Mouse (Mus musculus): ENCODE measurements around the gene Tmem38b. TPM values are rescaled to one million over a fixed set of nuclear protein-coding genes. Genes with fewer than 3 reads are reported as not detected.
A peak's percentile ranks its signal among the peaks of the same experiment; 100 is the strongest.

The Tmem38b gene
- polyA plus RNA-seq, 1 experiment: 9.2 TPM

DNA sequence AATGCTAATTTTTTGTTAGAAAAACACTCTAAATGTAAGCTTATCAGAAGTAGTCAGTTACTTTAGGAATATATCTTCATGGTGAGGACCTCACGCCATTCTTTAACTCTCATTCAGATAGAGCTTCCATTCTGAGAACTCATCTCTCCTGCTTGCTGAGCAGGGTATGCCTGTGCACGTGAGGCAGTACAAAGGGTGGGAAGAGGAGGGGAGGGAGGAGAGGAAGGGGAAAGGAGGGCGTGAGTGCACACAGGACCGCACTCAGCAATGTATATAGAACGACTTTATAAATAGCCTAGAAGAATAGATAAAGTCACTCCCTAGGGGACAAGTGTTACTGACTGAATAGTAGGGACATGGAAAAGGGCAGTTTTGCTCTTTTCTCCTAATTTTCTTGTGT lies 11.1 kb downstream of the Tmem38b start:
- Histone ChIP-seq H3K27me3 (ENCODE audit: control insufficient read depth, insufficient read depth, low read length) (no peaks in the 10 kb centered on the region), H3K4me1 (ENCODE audit: control insufficient read depth, insufficient read depth, low read length) (no peaks in the 10 kb centered on the region), H3K4me3 (replicated peaks; ENCODE audit: insufficient read depth, low read depth, low read length) (no peak overlapping the region), H3K27ac (ENCODE audit: insufficient read depth, low read length) (no peak overlapping the region)
- DNase-seq: no peak
- no peak for TF ChIP-seq POLR2A (IDR thresholded peaks at IDR 0.05; ENCODE audit: borderline replicate concordance, insufficient read depth, low read length)
- TF ChIP-seq CTCF (IDR thresholded peaks at IDR 0.05; ENCODE audit: borderline replicate concordance, insufficient read depth, low read depth, low read length): no peak
- 59% methylated on average over 5 of the region's 5 CpGs for WGBS

- Histone ChIP-seq H3K4me3 (replicated peaks; ENCODE audit: insufficient read depth, low read depth, low read length) (no peak overlapping the region), H3K27ac (ENCODE audit: insufficient read depth, low read length) (no peak overlapping the region), H3K4me1 (ENCODE audit: control insufficient read depth, insufficient read depth, low read length) (no peaks in the 10 kb centered on the region), H3K27me3 (ENCODE audit: control insufficient read depth, insufficient read depth, low read length) (no peaks in the 10 kb centered on the region)
- DNase-seq: no peak
- TF ChIP-seq POLR2A (IDR thresholded peaks at IDR 0.05; ENCODE audit: borderline replicate concordance, insufficient read depth, low read length) (no peak), CTCF (IDR thresholded peaks at IDR 0.05; ENCODE audit: borderline replicate concordance, insufficient read depth, low read depth, low read length) (no peak)
- WGBS: 65% methylated on average over 15 of the region's 15 CpGs
Observed at GRCm38 (mm10) chr4:53840158-53840870, 14.5 kb downstream of the Tmem38b start.

DNA sequence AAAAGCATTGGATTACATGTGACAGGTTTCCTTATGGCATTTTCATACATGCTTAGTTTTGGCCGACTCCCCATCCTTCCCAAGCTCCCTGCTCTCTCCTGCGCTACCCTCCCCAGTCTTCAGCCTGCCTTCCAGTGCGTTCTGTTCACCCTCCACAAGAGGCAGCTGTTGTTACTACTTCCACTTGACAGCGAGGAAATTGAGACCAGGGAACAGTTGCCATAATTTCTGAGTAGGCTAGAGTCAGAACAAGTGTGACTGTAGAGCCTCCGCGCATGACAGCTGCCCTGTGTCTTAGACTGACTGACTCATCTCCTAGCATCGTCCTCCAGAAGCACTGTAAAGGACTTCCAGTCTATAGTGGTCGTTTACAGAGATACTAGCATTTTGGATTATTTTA lies 17.7 kb downstream of the Tmem38b start:
- H3K27me3 ChIP-seq (ENCODE audit: control insufficient read depth, insufficient read depth, low read length): no peaks in the 10 kb centered on the region
- no peak overlapping the region for H3K27ac ChIP-seq (ENCODE audit: insufficient read depth, low read length)
- DNase-seq: no peak
- 65% methylated on average over 8 of the region's 8 CpGs for WGBS
- no peak overlapping the region for H3K4me3 ChIP-seq (replicated peaks; ENCODE audit: insufficient read depth, low read depth, low read length)
- no peak for TF ChIP-seq CTCF (IDR thresholded peaks at IDR 0.05; ENCODE audit: borderline replicate concordance, insufficient read depth, low read depth, low read length)
- TF ChIP-seq POLR2A (IDR thresholded peaks at IDR 0.05; ENCODE audit: borderline replicate concordance, insufficient read depth, low read length): no peak
- H3K4me1 ChIP-seq (ENCODE audit: control insufficient read depth, insufficient read depth, low read length): no peaks in the 10 kb centered on the region

DNA sequence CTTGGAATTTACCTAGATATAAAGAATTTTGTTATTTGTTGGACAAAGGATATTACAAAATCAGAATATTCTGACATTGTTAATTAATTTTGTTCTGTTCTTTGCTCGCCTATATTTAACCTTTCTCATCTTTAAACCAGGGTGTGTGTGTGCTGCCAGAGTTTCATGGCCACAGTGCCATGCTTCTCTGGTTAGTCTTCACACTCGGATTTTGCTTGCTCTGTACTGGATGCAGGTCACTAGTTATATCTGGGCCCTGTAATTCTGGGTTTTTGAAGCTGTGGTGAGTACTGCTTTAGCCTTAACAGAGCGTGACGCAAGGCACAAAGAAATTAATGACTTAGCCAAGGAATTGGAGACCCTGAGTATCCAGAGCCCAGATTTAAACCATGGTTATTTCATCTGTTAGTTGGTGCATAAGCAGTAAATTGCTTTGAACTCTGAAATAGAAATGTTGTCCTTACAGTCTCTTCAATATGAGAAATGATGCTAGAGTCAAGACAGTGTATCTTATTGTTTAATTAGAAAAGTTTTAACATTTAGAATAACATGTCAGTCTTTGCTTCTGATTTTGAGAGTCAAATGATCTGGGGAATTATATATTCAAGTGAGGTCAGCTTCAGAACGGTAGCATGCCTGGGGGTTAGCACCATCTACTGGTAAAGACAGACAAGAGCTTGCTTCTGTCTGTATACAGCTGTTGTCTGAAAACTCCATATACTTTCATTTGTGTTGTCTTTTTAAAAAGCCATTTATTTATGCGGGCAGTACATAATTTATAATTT lies 19.2 kb downstream of the Tmem38b start:
- Histone ChIP-seq H3K4me3 (replicated peaks; ENCODE audit: insufficient read depth, low read depth, low read length) (no peak overlapping the region), H3K27ac (ENCODE audit: insufficient read depth, low read length) (no peak overlapping the region), H3K27me3 (ENCODE audit: control insufficient read depth, insufficient read depth, low read length) (no peaks in the 10 kb centered on the region), H3K4me1 (ENCODE audit: control insufficient read depth, insufficient read depth, low read length) (no peaks in the 10 kb centered on the region)
- WGBS: 53% methylated on average over 6 of the region's 6 CpGs
- TF ChIP-seq POLR2A (IDR thresholded peaks at IDR 0.05; ENCODE audit: borderline replicate concordance, insufficient read depth, low read length) (no peak), CTCF (IDR thresholded peaks at IDR 0.05; ENCODE audit: borderline replicate concordance, insufficient read depth, low read depth, low read length) (peak; percentile 43; the same call in 1 of the 2 replicates)
- DNase-seq: peak in 1 of 2 experiments; percentile 17

DNA sequence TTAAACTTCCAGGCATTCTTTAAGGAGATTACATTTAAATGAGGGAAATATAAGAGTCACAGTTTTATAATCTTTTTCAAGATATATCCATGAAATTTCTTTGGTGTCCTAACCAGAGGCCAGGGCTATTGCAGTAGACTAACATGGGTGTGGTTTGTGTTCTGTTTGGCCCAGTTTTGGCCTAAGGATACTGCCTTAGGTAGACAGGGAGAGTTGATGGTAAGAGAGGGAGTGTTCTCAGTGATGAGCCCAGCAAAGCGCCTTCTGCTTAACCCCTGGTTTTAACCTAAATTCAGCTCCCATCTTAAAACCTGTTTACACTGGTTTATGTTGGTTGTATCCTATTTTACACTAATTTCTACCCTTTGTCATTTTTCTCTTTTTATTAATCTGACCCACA lies 19.8 kb downstream of the Tmem38b start:
- no peaks in the 10 kb centered on the region for H3K27me3 ChIP-seq (ENCODE audit: control insufficient read depth, insufficient read depth, low read length)
- WGBS: 92% methylated on average over 1 of the region's 1 CpGs
- H3K4me1 ChIP-seq (ENCODE audit: control insufficient read depth, insufficient read depth, low read length): no peaks in the 10 kb centered on the region
- no peak overlapping the region for H3K27ac ChIP-seq (ENCODE audit: insufficient read depth, low read length)
- no peak overlapping the region for H3K4me3 ChIP-seq (replicated peaks; ENCODE audit: insufficient read depth, low read depth, low read length)
- no peak for TF ChIP-seq CTCF (IDR thresholded peaks at IDR 0.05; ENCODE audit: borderline replicate concordance, insufficient read depth, low read depth, low read length)
- no peak for TF ChIP-seq POLR2A (IDR thresholded peaks at IDR 0.05; ENCODE audit: borderline replicate concordance, insufficient read depth, low read length)
- DNase-seq: no peak

- Histone ChIP-seq H3K27ac (ENCODE audit: insufficient read depth, low read length) (no peak overlapping the region), H3K4me1 (ENCODE audit: control insufficient read depth, insufficient read depth, low read length) (no peaks in the 10 kb centered on the region), H3K27me3 (ENCODE audit: control insufficient read depth, insufficient read depth, low read length) (no peaks in the 10 kb centered on the region), H3K4me3 (replicated peaks; ENCODE audit: insufficient read depth, low read depth, low read length) (no peak overlapping the region)
- no peak for DNase-seq
- TF ChIP-seq CTCF (IDR thresholded peaks at IDR 0.05; ENCODE audit: borderline replicate concordance, insufficient read depth, low read depth, low read length): no peak
- TF ChIP-seq POLR2A (IDR thresholded peaks at IDR 0.05; ENCODE audit: borderline replicate concordance, insufficient read depth, low read length): no peak
- 65% methylated on average over 2 of the region's 2 CpGs for WGBS
Observed at GRCm38 (mm10) chr4:53846326-53846725, 20.5 kb downstream of the Tmem38b start.

- no peak overlapping the region for H3K4me3 ChIP-seq (replicated peaks; ENCODE audit: insufficient read depth, low read depth, low read length)
- no peak for DNase-seq
- no peak overlapping the region for H3K27ac ChIP-seq (ENCODE audit: insufficient read depth, low read length)
- no peaks in the 10 kb centered on the region for H3K27me3 ChIP-seq (ENCODE audit: control insufficient read depth, insufficient read depth, low read length)
- no peaks in the 10 kb centered on the region for H3K4me1 ChIP-seq (ENCODE audit: control insufficient read depth, insufficient read depth, low read length)
- TF ChIP-seq POLR2A (IDR thresholded peaks at IDR 0.05; ENCODE audit: borderline replicate concordance, insufficient read depth, low read length): no peak
- TF ChIP-seq CTCF (IDR thresholded peaks at IDR 0.05; ENCODE audit: borderline replicate concordance, insufficient read depth, low read depth, low read length): no peak
- WGBS: 92% methylated on average over 4 of the region's 4 CpGs
Observed at GRCm38 (mm10) chr4:53847541-53847940, 21.7 kb downstream of the Tmem38b start.

- DNase-seq: no peak
- Histone ChIP-seq H3K27me3 (ENCODE audit: control insufficient read depth, insufficient read depth, low read length) (no peaks in the 10 kb centered on the region), H3K4me3 (replicated peaks; ENCODE audit: insufficient read depth, low read depth, low read length) (no peak overlapping the region), H3K27ac (ENCODE audit: insufficient read depth, low read length) (no peak overlapping the region), H3K4me1 (ENCODE audit: control insufficient read depth, insufficient read depth, low read length) (no peaks in the 10 kb centered on the region)
- TF ChIP-seq POLR2A (IDR thresholded peaks at IDR 0.05; ENCODE audit: borderline replicate concordance, insufficient read depth, low read length) (no peak), CTCF (IDR thresholded peaks at IDR 0.05; ENCODE audit: borderline replicate concordance, insufficient read depth, low read depth, low read length) (no peak)
- 94% methylated on average over 3 of the region's 3 CpGs for WGBS
Observed at GRCm38 (mm10) chr4:53848308-53848707, 22.5 kb downstream of the Tmem38b start.
